Mouse (Mus musculus): ENCODE measurements at regions not wholly inside any gene's neighbourhood (a gene's known extent, or its start where the extent isn't known, plus 50 kb on each side); places are given as distances from the start of the nearest gene placed in this dataset.

- no peak for DNase-seq
Measured at GRCm38 (mm10) chr4:56252375-56252774, 487.5 kb upstream of the Gm26657 start.

- no peak for DNase-seq
Measured at GRCm38 (mm10) chr4:56251766-56252165, 488.1 kb upstream of the Gm26657 start.

GRCm38 (mm10) chr4:56250611-56251010, 489.3 kb upstream of the Gm26657 start:
- DNase-seq = no peak

- no peak for DNase-seq
Measured at GRCm38 (mm10) chr4:56243863-56244262, 496.0 kb upstream of the Gm26657 start.

GRCm38 (mm10) chr4:56238496-56239488, 501.1 kb upstream of the Gm26657 start:
- DNase-seq = no peak

GRCm38 (mm10) chr4:56231414-56231813, 508.5 kb upstream of the Gm26657 start:
- DNase-seq = no peak

- DNase-seq = no peak
Measured at GRCm38 (mm10) chr4:56230451-56230850, 509.4 kb upstream of the Gm26657 start.

GRCm38 (mm10) chr4:56226493-56226892, 513.4 kb upstream of the Gm26657 start:
- no peak for DNase-seq

GRCm38 (mm10) chr4:56224542-56224941, 515.3 kb upstream of the Gm26657 start:
- DNase-seq = no peak

- peak; percentile 50 for DNase-seq
Measured at GRCm38 (mm10) chr4:56222023-56222776, 517.7 kb upstream of the Gm26657 start.

GRCm38 (mm10) chr4:56220531-56220930, 519.3 kb upstream of the Gm26657 start:
- no peak for DNase-seq

- no peak for DNase-seq
Measured at GRCm38 (mm10) chr4:56209499-56209898, 530.4 kb upstream of the Gm26657 start.

- DNase-seq = no peak
Measured at GRCm38 (mm10) chr4:56207726-56208125, 532.1 kb upstream of the Gm26657 start.

GRCm38 (mm10) chr4:56205069-56205468, 534.8 kb upstream of the Gm26657 start:
- no peak for DNase-seq

- no peak for DNase-seq
Measured at GRCm38 (mm10) chr4:56193365-56193764, 546.5 kb upstream of the Gm26657 start.

GRCm38 (mm10) chr4:56192516-56192915, 547.4 kb upstream of the Gm26657 start:
- no peak for DNase-seq

GRCm38 (mm10) chr4:56179566-56179965, 560.3 kb upstream of the Gm26657 start:
- no peak for DNase-seq

GRCm38 (mm10) chr4:56178844-56179481, 560.9 kb upstream of the Gm26657 start:
- DNase-seq = no peak

- no peak for DNase-seq
Measured at GRCm38 (mm10) chr4:56161257-56161594, 578.6 kb upstream of the Gm26657 start.

- DNase-seq = no peak
Measured at GRCm38 (mm10) chr4:56160551-56161256, 579.2 kb upstream of the Gm26657 start.

- no peak for DNase-seq
Measured at GRCm38 (mm10) chr4:56157521-56158065, 582.3 kb upstream of the Gm26657 start.

GRCm38 (mm10) chr4:56150716-56151115, 589.2 kb upstream of the Gm26657 start:
- DNase-seq = no peak
